Mouse (Mus musculus): ENCODE measurements around the gene Htr7. TPM values are rescaled to one million over a fixed set of nuclear protein-coding genes. Genes with fewer than 3 reads are reported as not detected.
A peak's percentile ranks its signal among the peaks of the same experiment; 100 is the strongest.

Htr7 gene
- polyA plus RNA-seq (2015; fragmentation: Nextera tagmentation; extraction: Ambion mirVana): not detected in 2 replicates

DNA sequence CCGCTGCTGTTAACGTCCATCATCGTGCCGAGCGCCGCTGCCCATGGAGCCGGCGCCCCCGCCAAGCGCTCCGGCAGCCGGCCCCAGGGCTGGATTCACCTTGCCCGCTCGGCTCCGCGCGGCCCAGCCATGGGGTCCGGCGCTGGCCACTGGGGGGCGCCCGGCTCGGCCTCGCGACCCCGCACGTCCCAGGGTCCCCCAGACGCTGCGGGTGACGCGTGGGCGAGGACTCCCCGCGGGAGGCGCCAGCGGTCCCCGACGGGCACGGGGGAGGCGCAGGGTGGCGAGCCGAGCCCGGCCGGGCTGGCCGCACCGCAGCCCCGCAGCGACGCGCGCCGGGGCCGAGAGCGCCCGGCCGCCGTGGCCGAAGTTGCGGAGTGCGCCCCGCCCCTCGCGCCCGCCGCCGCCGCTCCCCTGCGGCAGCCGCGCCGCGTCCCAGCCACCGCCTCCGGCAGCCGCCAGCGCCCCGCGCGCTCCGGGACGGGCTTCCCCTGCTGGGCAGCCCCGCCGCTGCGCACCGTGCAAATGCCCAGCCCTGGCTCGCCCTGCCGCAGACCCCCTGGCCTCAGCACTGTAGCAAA, at the start of gene Htr7:
TSS of gene Htr7 (minus strand) at position 277 of the 581 bp plus-strand sequence.
- peak within 1 kb of the TSS; percentile 70 for H3K4me2 ChIP-seq
- no peaks in the 10 kb centered on the region for H3K36me3 ChIP-seq
- H3K27ac ChIP-seq: no peak within 1 kb of the TSS
- no peak for ATAC-seq (ENCODE audit: low read depth)
- H3K27me3 ChIP-seq: peaks cover 53% of the 10 kb centered on the region
- no peak for DNase-seq
- under 1% methylated on average over 85 of the region's 86 CpGs for WGBS (ENCODE audit: insufficient replicate concordance)
- H3K4me3 ChIP-seq (replicated peaks): peak within 1 kb of the TSS; percentile 55
- no peak within 1 kb of the TSS; the same call in 1 of the 2 replicates for H3K9ac ChIP-seq
- no peaks in the 10 kb centered on the region for H3K9me3 ChIP-seq (replicated peaks)
- no peaks in the 10 kb centered on the region for H3K4me1 ChIP-seq (replicated peaks)

DNA sequence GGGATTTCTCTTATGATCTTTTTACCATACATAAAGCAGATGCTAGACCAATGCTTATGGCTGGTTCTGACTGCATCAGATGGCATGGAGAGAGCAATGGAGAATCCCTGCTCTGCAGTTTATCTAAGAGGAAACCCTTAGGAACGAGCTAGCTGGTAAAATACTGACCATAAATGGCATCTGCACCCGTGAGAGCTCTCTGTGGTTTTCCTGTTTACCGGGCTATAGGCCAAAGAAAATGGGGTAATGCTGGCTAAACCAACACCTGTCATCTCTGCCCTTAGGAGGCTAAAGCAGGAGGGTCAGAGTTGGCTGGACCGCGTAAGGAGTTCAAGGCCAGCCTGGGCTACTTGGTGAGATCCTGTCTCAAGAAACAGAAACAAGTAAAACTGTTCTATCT, 46.6 kb upstream of the Htr7 start:
- ATAC-seq (ENCODE audit: low read depth): no peak
- H3K9me3 ChIP-seq (replicated peaks): no peaks in the 10 kb centered on the region
- H3K27ac ChIP-seq: no peak overlapping the region
- 45% methylated on average over 5 of the region's 5 CpGs for WGBS (ENCODE audit: insufficient replicate concordance)
- no peak overlapping the region for H3K4me2 ChIP-seq
- no peak for DNase-seq
- no peak overlapping the region for H3K9ac ChIP-seq
- peaks cover 35% of the 10 kb centered on the region for H3K36me3 ChIP-seq
- H3K4me3 ChIP-seq (replicated peaks): no peak overlapping the region
- H3K27me3 ChIP-seq: no peaks in the 10 kb centered on the region
- H3K4me1 ChIP-seq (replicated peaks): no peaks in the 10 kb centered on the region

DNA sequence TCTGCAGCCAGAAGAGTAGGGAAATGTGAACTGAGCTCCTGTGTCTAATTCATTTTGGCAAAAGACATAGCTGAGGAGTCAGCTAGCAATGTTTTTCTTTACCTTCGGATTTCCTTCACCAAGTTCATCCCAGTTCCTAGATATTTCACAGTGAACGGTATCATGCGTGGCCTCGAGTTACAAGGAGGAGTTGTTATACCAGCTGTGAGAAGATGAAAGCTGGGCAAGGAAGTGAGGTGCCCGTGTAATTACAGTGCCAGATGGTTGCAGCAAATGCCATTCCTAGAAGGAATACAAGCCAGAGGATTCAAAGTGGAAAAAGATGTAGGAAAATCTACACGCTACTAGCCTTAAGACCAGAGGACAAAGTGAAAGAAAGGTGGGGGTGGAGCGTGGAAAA, 41.6 kb upstream of the Htr7 start:
- Histone ChIP-seq H3K27me3 (no peaks in the 10 kb centered on the region), H3K36me3 (peaks cover 70% of the 10 kb centered on the region), H3K4me1 (replicated peaks) (no peaks in the 10 kb centered on the region), H3K9ac (no peak overlapping the region), H3K9me3 (replicated peaks) (no peaks in the 10 kb centered on the region), H3K4me3 (replicated peaks) (no peak overlapping the region), H3K27ac (no peak overlapping the region), H3K4me2 (no peak overlapping the region)
- ATAC-seq (ENCODE audit: low read depth) (no peak), DNase-seq (no peak)
- WGBS (ENCODE audit: insufficient replicate concordance): 86% methylated on average over 7 of the region's 7 CpGs

DNA sequence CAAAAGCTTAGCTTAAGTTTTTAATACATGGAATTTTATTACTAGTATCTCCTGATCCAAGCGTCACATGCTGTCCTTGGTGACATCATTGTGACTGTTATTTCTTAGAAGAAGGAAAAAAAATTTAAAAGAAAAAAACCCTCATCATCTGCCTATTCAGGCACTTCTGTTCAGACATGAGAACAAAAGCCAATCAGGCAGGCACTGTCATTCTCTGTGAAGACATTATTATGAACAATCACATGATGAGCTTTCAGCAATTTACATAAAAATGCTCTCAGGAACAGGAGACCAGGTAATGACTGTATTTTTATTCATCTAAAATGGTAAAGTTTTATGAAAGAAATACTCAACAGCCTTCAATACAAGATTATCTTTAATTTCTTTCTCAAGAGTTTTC, 41.0 kb upstream of the Htr7 start:
- no peaks in the 10 kb centered on the region for H3K4me1 ChIP-seq (replicated peaks)
- no peaks in the 10 kb centered on the region for H3K27me3 ChIP-seq
- no peak for ATAC-seq (ENCODE audit: low read depth)
- peaks cover 67% of the 10 kb centered on the region for H3K36me3 ChIP-seq
- H3K4me3 ChIP-seq (replicated peaks): no peak overlapping the region
- 73% methylated on average over 1 of the region's 1 CpGs for WGBS (ENCODE audit: insufficient replicate concordance)
- no peak overlapping the region for H3K4me2 ChIP-seq
- DNase-seq: no peak
- H3K9ac ChIP-seq: no peak overlapping the region
- no peak overlapping the region for H3K27ac ChIP-seq
- no peaks in the 10 kb centered on the region for H3K9me3 ChIP-seq (replicated peaks)

DNA sequence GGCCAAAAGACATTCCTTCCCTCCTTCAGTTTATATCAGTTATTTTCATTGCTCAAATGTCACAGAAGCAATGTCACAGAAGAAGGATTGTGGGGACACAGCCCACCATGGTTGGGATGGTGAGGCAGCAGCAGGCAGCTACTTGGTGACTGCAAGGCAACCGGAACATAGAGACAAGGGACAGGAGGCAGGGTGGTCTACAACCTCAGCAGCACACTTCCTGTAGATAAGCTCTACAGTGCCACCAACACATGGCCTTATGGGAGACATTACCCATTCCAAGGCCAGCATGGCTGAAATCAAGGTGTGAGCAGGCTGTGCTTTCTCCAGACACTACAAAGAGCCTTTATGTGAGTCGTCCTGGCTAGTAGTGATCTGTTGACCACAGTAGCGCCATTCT, 39.9 kb upstream of the Htr7 start:
- 69% methylated on average over 3 of the region's 3 CpGs for WGBS (ENCODE audit: insufficient replicate concordance)
- Histone ChIP-seq H3K36me3 (peaks cover 65% of the 10 kb centered on the region), H3K4me1 (replicated peaks) (no peaks in the 10 kb centered on the region), H3K27ac (no peak overlapping the region), H3K4me2 (no peak overlapping the region), H3K9ac (no peak overlapping the region), H3K9me3 (replicated peaks) (no peaks in the 10 kb centered on the region), H3K27me3 (no peaks in the 10 kb centered on the region), H3K4me3 (replicated peaks) (no peak overlapping the region)
- DNase-seq: no peak
- no peak for ATAC-seq (ENCODE audit: low read depth)

DNA sequence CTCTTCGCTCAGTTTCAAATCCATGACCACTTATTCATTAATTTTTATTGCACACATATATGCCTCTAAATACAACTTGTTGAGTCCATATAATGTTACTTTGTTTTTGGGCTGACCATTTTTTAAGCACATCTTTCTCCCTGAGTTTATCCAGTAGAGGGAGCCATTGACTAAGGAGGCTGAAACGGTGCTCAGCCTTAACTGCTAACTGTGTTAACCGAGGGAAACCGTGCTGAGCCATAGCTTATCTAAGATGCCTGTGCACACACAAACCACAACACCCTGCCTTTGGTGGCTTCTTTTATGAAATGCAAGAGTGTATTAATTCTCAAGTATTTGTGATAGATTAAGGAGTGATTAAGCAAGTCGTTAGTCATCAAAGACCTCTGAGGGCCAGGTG, 33.5 kb upstream of the Htr7 start:
- Histone ChIP-seq H3K4me1 (replicated peaks) (no peaks in the 10 kb centered on the region), H3K36me3 (peaks cover 57% of the 10 kb centered on the region), H3K4me2 (no peak overlapping the region), H3K27ac (no peak overlapping the region), H3K9ac (no peak overlapping the region), H3K4me3 (replicated peaks) (no peak overlapping the region), H3K9me3 (replicated peaks) (no peaks in the 10 kb centered on the region), H3K27me3 (no peaks in the 10 kb centered on the region)
- 19% methylated on average over 5 of the region's 5 CpGs for WGBS (ENCODE audit: insufficient replicate concordance)
- peak; percentile 61 for ATAC-seq (ENCODE audit: low read depth)
- no peak for DNase-seq

DNA sequence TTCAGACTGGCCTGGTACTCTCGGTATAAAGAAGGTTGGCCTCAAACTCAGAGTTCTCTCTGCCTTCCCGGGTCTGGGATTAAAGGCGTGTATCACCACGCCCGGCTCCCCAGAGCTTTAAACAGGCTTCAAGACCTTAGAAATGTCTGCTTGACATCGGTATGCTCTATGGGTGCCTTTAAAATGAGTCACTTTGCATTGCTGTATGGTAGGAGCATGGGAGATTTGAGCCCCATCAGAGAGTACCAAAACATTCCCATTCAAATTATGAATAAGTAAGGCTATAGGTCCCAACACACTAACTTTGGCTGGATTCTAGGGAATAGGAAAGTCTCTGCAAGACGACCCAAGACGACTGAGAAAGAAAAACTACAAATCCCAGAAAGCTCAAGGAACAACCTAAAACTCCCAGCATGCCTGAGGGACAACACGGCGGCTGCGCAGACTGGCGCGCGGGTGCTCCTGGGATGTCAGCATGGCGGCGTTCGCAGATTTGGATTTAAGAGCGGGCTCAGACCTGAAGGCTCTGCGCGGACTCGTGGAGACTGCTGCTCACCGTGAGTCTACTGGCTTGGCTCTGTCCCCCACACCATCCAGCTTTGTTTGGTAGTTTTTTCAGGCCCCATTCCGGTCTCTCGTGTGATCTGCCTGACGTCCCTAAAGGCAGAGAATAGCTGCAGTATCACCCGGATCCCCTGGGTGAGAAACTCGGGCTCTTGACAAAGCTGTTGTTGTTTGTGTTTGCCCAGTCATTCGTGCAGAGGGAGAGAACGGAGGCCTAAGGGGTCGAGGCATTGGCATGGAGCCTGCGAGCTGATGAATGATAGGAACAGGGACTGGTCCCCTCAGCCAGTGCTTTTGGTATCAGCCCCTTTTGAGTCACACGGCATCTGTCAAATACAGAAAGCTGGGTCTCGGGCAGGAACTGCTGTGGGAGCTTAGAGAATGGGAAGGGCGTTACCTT, 26.2 kb upstream of the Htr7 start, which contains the start of gene Rpp30:
TSS of gene Rpp30 (plus strand) at position 455 of the 964 bp plus-strand sequence.
- Histone ChIP-seq H3K4me3 (replicated peaks) (peak within 1 kb of the TSS; percentile 85), H3K4me2 (peak within 1 kb of the TSS; percentile 80), H3K9ac (peak within 1 kb of the TSS; percentile 86), H3K27me3 (0 out of 2 replicates have a peak, but pooled peaks cover 3% of the 10 kb centered on the region), H3K9me3 (replicated peaks) (no peaks in the 10 kb centered on the region), H3K36me3 (peaks cover 11% of the 10 kb centered on the region), H3K27ac (peak within 1 kb of the TSS; percentile 54), H3K4me1 (replicated peaks) (peaks cover 16% of the 10 kb centered on the region)
- peak; percentile 93 for ATAC-seq (ENCODE audit: low read depth)
- peak; percentile 81 for DNase-seq
- 2% methylated on average over 34 of the region's 34 CpGs for WGBS (ENCODE audit: insufficient replicate concordance)

DNA sequence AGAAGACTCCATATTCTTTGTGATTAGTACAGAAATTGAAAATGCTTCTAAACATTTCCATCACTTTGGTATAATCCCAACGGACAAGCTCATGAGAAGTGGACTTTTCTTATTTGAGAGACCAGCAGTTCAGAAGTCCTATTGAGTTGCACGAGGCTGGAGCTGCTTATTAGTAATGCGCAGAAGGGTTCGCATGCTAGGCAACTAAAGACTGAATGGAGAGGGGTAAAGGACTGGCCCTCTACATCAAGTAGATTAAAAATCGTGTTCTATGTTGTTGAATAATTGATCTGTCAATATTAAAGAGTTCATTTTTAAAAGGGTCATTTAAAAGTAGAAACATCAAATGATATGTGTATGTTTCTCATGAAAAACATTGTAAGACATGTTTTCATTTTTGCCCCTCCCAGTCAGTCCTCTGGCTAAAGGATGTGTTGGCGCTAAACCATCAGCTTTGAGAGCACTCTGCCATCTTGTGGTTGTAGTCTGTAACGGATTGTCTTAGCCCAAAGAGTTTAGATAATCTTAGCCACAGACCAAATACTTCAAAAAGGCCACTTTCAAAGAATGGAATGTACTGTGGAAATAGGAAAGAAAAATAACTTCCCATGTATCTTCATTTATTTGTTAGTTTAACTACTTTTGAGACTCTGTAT, 25.4 kb upstream of the Htr7 start:
- 42% methylated on average over 7 of the region's 7 CpGs for WGBS (ENCODE audit: insufficient replicate concordance)
- peak overlapping the region; percentile 52 for H3K9ac ChIP-seq
- ATAC-seq (ENCODE audit: low read depth): peak; percentile 62

DNA sequence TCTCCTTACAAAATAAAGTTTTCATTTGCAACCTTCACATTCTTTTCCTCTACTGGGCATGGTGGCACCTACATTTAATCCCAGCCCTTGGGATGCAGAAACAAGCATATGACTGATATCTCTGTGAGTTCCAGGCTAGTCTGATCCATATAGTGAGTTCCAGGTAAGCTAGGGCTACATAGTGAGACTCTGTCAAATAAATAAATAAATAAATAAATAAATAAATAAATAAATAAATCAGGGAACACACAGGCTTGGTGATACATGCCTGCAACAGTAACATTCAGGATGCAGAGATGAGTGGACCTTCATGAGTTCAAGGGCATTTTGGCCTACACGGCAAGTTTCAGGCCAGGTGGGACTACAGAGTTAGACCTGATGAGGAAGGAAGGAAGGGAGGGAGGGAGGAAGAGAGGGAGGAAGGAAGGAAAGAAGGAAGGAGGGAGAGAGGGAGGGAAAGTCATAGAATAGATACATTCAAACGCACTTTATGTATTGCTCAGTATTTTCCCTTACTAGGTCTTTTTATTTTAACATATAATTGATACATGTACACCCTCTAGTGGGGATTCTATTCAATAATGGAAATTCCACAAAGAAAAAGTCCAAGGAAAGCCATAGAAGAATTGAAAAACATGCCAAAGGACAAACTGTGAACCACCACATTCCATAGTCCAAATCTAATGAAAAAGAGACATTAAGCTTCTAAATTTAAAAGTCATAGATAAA, 5.7 kb upstream of the Htr7 start:
- Histone ChIP-seq H3K4me2 (no peak overlapping the region), H3K4me3 (replicated peaks) (no peak overlapping the region), H3K27me3 (peaks cover 19% of the 10 kb centered on the region), H3K36me3 (no peaks in the 10 kb centered on the region), H3K9ac (no peak overlapping the region), H3K9me3 (replicated peaks) (no peaks in the 10 kb centered on the region), H3K4me1 (replicated peaks) (no peaks in the 10 kb centered on the region), H3K27ac (no peak overlapping the region)
- DNase-seq: no peak
- ATAC-seq (ENCODE audit: low read depth): no peak
- 56% methylated on average over 2 of the region's 2 CpGs for WGBS (ENCODE audit: insufficient replicate concordance)

More for the DNA sequence above, 25.4 kb upstream of the Htr7 start:
- peaks cover 3% of the 10 kb centered on the region; the same call in 1 of the 2 replicates for H3K36me3 ChIP-seq
- peak overlapping the region; percentile 85 for H3K4me3 ChIP-seq (replicated peaks)
- peak overlapping the region; percentile 80 for H3K4me2 ChIP-seq
- peaks cover 16% of the 10 kb centered on the region for H3K4me1 ChIP-seq (replicated peaks)
- H3K27ac ChIP-seq: peak overlapping the region; percentile 43
- no peaks in the 10 kb centered on the region for H3K9me3 ChIP-seq (replicated peaks)
- DNase-seq: peak; percentile 24
- 0 out of 2 replicates have a peak, but pooled peaks cover 3% of the 10 kb centered on the region for H3K27me3 ChIP-seq

DNA sequence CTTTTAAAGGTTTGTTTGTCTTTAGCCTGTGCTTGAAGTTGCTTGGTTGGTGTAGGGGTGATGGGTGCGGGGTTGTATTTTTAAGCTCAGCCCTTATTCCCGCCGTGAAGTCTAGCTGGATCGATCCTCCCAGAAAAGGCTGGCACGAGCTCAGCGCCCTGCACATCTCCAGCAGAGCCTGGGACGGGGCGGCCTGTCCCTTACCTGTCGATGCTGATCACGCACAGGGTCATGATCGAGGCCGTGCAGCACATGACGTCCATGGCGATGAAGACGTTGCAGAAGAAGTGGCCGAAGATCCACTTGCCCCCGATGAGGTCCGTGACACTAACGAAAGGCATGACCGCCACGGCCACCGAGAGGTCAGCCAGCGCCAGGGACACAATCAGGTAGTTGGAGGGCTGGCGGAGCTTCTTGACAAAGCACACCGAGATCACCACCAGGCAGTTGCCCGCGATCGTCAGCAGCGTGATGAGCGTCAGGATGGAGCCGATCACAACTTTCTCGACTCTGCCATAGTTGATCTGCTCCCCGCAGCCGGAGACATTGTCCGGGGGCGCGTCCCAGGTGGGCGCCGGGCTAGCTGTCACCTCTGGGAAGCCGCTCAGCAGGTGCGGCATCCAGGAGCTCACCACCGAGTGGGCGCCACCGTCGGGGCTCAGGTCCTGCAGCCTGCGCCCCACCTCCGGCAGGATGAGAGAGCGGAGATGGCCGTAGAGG, 645 bp downstream of the Htr7 start:
- no peak overlapping the region for H3K27ac ChIP-seq
- no peak overlapping the region for H3K9ac ChIP-seq
- H3K4me1 ChIP-seq (replicated peaks): no peaks in the 10 kb centered on the region
- H3K4me2 ChIP-seq: peak overlapping the region; percentile 70
- H3K27me3 ChIP-seq: peaks cover 53% of the 10 kb centered on the region
- DNase-seq: no peak
- ATAC-seq (ENCODE audit: low read depth): no peak
- 9% methylated on average over 49 of the region's 49 CpGs for WGBS (ENCODE audit: insufficient replicate concordance)
- no peaks in the 10 kb centered on the region for H3K9me3 ChIP-seq (replicated peaks)
- H3K36me3 ChIP-seq: no peaks in the 10 kb centered on the region
- H3K4me3 ChIP-seq (replicated peaks): peak overlapping the region; percentile 55

All from liver, embryonic 13.5 days (tissue).